Mouse (Mus musculus) cerebellum, adult 11 months (tissue): Measurements from ENCODE around the gene Zfp433.
"Not testable (repeated sequence)": the region's sequence is repeated elsewhere in the genome, so short reads cannot be mapped to it uniquely, and the experiment has no call there.

Experiments
- DNase-seq: peaks from one replicate; pipeline ENCODE4 v3.0.0; 2022

Gene Zfp433

GRCm38 (mm10) chr10:81704531-81705301, at the start of gene Zfp433:
Gene Zfp433 (plus strand): TSS chr10:81704825.
- not testable (repeated sequence) for DNase-seq

GRCm38 (mm10) chr10:81655178-81655577, 49.4 kb upstream of the Zfp433 start:
- no peak for DNase-seq

GRCm38 (mm10) chr10:81656174-81656573, 48.5 kb upstream of the Zfp433 start:
- DNase-seq, result no peak

GRCm38 (mm10) chr10:81687114-81687513, 17.5 kb upstream of the Zfp433 start:
- DNase-seq, result not testable (repeated sequence)

- not testable (repeated sequence) for DNase-seq
Observed at GRCm38 (mm10) chr10:81770506-81771403, 66.1 kb downstream of the Zfp433 start, which contains the start of gene Gm3055. Gene Gm3055 (minus strand): TSS chr10:81771161.

GRCm38 (mm10) chr10:81771404-81771777, 66.8 kb downstream of the Zfp433 start:
- not testable (repeated sequence) for DNase-seq
